Mouse (Mus musculus) hindbrain, embryonic 11.5 days (tissue): Measurements from ENCODE around the gene Scd2. TPM values are rescaled to one million over a fixed set of nuclear protein-coding genes. Genes with fewer than 3 reads are reported as not detected.

Experiments
- ATAC-seq: fragments of 200-750 bp; cut with Nextera tagmentation; 2 replicates; pipeline ENCODE4 v1.8.0; 2017; ENCODE audit warnings: mild to moderate bottlenecking, moderate TSS enrichment, moderate library complexity; ENCODE audit not compliant: low FRiP score
- DNase-seq: peaks from one replicate; pipeline ENCODE4 v3.0.0-alpha.2; 2015; ENCODE audit warnings: low spot score
- H3K27ac ChIP-seq: fragments of 300-500 bp; sonication (generic); 2 replicates; pipeline ENCODE4 v1.5.1; 2014; ENCODE audit warnings: mild to moderate bottlenecking, low read depth, low read length
- H3K27me3 ChIP-seq: fragments of 300-500 bp; sonication (generic); 2 replicates; pipeline ENCODE4 v1.6.1; 2014; ENCODE audit warnings: mild to moderate bottlenecking, low read length, moderate library complexity, mixed read lengths; ENCODE audit not compliant: control insufficient read depth, insufficient read depth
- H3K36me3 ChIP-seq: fragments of 300-500 bp; sonication (generic); 2 replicates; pipeline ENCODE4 v1.6.1; 2014; ENCODE audit warnings: mild to moderate bottlenecking, low read length, moderate library complexity, mixed read lengths; ENCODE audit not compliant: control insufficient read depth, insufficient read depth
- H3K4me1 ChIP-seq: fragments of 300-500 bp; sonication (generic); replicated peaks from 2 replicates; pipeline ENCODE4 v1.6.1; 2014; ENCODE audit warnings: low read length, mixed read lengths; ENCODE audit not compliant: control insufficient read depth, insufficient read depth
- H3K4me2 ChIP-seq: fragments of 300-500 bp; sonication (generic); replicated peaks from 2 replicates; pipeline ENCODE4 v1.6.1; 2014; ENCODE audit warnings: mild to moderate bottlenecking, low read depth, low read length
- H3K4me3 ChIP-seq: fragments of 300-500 bp; sonication (generic); 2 replicates; pipeline ENCODE4 v1.5.1; 2014; ENCODE audit warnings: low read depth, low read length
- H3K9ac ChIP-seq: fragments of 300-500 bp; sonication (generic); 2 replicates; pipeline ENCODE4 v1.6.1; 2014; ENCODE audit warnings: low read depth, low read length
- H3K9me3 ChIP-seq: fragments of 300-500 bp; sonication (generic); 2 replicates; pipeline ENCODE4 v1.6.1; 2016; ENCODE audit warnings: low read length; ENCODE audit not compliant: control insufficient read depth
- WGBS: fragments of 180-500 bp; shearing (Covaris S2); extraction: QIAGEN DNeasy Blood & Tissue Kit; methylation state at CpG from one replicate; pipeline ENCODE4 v1.1.7; 2014; 5-methylcytosine and 5-hydroxymethylcytosine counted together
- polyA plus RNA-seq: library from polyadenylated mRNA; unstranded; fragments of >200 nt; fragmentation: Nextera tagmentation; extraction: Ambion mirVana; gene quantifications from 2 replicates; pipeline ENCODE4 v1.2.1, GENCODE M21; 2014

Scd2 gene
- polyA plus RNA-seq, 1 experiment from 2014 or later = 314 TPM

DNA sequence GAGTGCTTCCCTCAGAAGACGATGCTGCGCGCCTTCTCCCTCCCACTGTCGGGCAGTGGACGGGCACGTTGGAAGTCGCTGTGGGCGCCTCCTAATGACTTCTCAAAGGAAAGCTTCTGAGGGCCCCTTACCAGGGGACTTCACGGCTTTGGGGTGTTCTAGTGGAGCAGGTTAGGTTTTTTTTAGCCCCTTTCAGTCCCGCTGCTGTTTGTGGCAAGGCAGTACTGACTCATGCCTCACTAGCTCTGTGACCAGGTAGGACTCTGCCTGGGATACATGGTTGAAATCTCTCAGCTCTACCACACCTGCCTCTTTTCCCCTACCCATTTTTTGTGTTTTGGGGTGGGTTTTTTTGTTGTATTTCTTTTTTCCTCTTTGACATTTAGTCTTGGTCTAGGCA, 10.9 kb downstream of the Scd2 start:
- WGBS = 87% methylated on average over 10 of the region's 10 CpGs
- H3K27me3 ChIP-seq = no peaks in the 10 kb centered on the region
- no peak overlapping the region for H3K4me3 ChIP-seq
- no peaks in the 10 kb centered on the region for H3K9me3 ChIP-seq
- H3K4me2 ChIP-seq = no peak overlapping the region
- no peak overlapping the region for H3K27ac ChIP-seq
- ATAC-seq (no peak), DNase-seq (no peak)
- H3K36me3 ChIP-seq = peaks cover 41% of the 10 kb centered on the region
- H3K4me1 ChIP-seq = peaks cover 3% of the 10 kb centered on the region; the same call in 1 of the 2 replicates
- H3K9ac ChIP-seq = no peak overlapping the region

DNA sequence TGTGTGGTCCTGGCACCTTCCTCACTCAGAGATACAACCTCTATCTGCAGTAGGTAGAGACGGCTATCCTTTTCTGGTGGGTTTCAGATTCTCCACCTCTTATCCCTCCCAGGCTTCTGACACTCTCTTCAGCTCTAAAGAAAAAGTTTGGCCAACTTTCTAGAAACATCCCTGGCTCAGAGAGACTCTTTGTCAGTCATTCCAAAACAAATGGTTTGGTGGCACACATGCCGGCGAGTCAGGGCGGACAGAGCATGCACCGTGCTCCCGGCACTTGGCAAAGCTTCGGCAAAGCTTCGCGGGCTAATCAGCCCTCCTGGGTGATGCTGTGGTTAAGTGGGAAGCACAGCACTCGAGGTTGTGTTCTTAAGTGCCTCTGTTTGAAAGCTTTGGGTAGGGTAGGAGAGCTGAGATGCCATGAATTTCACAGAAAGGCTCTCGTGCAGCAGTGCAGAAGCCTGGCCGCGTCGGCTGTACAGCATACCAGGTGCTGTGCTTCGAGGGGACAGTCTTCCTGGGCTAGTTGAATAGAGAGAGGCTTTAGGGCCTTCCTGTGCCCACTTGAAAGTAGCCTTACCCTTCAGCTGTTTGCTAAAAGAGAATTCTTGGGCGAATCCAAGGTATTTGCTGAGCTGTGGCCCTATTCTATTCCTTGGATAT, 11.5 kb downstream of the Scd2 start:
- no peaks in the 10 kb centered on the region for H3K9me3 ChIP-seq
- 94% methylated on average over 16 of the region's 16 CpGs for WGBS
- no peaks in the 10 kb centered on the region for H3K27me3 ChIP-seq
- no peak overlapping the region for H3K9ac ChIP-seq
- DNase-seq (no peak), ATAC-seq (no peak)
- H3K27ac ChIP-seq = no peak overlapping the region
- H3K36me3 ChIP-seq = peaks cover 38% of the 10 kb centered on the region
- no peak overlapping the region for H3K4me3 ChIP-seq
- H3K4me2 ChIP-seq = no peak overlapping the region
- H3K4me1 ChIP-seq = peaks cover 2% of the 10 kb centered on the region; the same call in 1 of the 2 replicates

DNA sequence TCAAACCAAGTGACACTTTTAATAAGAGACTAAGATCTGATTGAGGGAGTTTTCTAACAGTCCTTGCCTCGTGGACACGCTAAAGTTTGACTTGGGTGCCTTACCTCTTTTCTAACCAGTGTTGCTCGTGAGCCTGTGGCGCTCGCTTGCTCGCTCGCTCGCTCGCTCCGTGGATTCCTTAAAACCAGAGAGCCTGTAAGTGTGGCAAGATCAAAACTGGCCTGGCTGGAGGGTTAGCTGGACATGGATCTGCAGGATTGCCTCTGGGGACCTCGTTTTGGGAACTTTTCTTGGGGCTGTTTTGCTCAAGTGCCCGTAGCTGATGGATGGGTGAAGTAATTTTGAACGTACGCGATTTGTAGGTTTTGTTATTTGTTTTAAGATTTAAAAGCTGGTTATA, 12.2 kb downstream of the Scd2 start:
- H3K36me3 ChIP-seq = peaks cover 32% of the 10 kb centered on the region
- DNase-seq = no peak
- WGBS = 94% methylated on average over 15 of the region's 15 CpGs
- H3K4me3 ChIP-seq = no peak overlapping the region
- H3K9ac ChIP-seq = no peak overlapping the region
- no peak for ATAC-seq
- no peak overlapping the region for H3K4me2 ChIP-seq
- no peaks in the 10 kb centered on the region for H3K4me1 ChIP-seq
- no peaks in the 10 kb centered on the region for H3K27me3 ChIP-seq
- no peak overlapping the region for H3K27ac ChIP-seq
- no peaks in the 10 kb centered on the region for H3K9me3 ChIP-seq

DNA sequence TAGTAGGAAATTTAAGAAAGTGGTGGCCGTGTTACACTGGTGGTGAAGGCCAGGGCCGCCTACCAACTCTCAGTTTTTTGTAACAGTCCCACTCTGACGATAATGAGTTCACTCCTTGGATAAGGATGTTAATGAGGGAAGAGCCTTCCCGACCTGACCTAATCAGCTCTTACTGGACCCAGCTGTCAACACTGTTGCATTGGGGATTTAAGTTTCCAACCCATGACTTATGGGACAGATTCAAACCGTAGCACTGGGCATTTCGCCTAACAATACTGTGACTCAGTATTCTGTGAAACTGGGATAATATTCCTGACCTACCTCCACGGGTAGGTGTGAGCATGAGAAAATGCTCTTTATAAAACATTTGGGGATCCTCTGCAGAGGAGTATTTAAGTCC, 12.7 kb downstream of the Scd2 start:
- no peak overlapping the region for H3K9ac ChIP-seq
- no peaks in the 10 kb centered on the region for H3K9me3 ChIP-seq
- no peak overlapping the region for H3K27ac ChIP-seq
- H3K4me3 ChIP-seq = no peak overlapping the region
- no peaks in the 10 kb centered on the region for H3K27me3 ChIP-seq
- H3K36me3 ChIP-seq = peaks cover 32% of the 10 kb centered on the region
- H3K4me2 ChIP-seq = no peak overlapping the region
- DNase-seq = no peak
- ATAC-seq = no peak
- WGBS = 85% methylated on average over 7 of the region's 7 CpGs
- no peaks in the 10 kb centered on the region for H3K4me1 ChIP-seq

DNA sequence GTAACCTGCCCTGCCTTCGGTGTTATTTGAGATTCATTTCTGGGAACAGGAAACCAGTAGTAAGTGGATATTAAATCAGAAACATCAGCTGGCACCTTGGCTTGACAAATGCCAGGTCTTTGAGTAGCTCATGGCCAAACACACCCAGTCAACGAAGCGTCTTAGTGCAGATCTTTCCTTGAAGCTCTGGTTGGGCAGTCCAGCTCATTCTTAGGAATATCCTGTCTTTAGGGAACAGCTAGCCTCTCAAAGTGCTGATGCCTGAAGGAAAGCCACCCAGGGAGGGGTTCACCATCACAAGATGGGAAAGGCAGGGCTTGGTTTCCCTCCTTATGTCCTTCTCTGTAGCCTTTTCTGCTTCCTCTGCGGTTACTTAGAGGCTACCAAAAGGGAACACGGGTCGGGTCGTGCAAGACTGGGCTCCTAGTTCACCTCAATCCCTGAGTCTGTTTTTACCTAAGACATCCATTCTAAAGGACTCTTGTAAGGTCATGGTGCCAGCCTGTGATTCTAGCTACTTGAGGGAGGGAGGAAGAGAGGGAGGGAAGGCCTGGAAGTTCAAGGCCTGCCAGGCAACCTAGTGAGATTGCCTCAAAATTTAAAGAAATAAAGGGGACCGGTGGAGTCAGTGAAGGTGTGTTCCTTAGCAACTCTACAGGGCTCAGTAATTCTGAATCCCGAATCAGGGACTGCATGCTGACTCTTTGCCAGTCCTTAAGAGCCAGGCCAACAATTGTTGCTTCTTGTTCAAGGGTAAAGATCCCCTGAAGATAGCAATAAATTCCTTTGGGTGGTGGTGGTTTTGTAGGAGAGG, 13.8 kb downstream of the Scd2 start:
- DNase-seq = no peak
- Histone ChIP-seq H3K4me1 (no peaks in the 10 kb centered on the region), H3K27me3 (no peaks in the 10 kb centered on the region), H3K9me3 (no peaks in the 10 kb centered on the region), H3K36me3 (peaks cover 28% of the 10 kb centered on the region), H3K4me3 (no peak overlapping the region), H3K27ac (no peak overlapping the region), H3K4me2 (no peak overlapping the region), H3K9ac (no peak overlapping the region)
- 88% methylated on average over 9 of the region's 9 CpGs for WGBS
- ATAC-seq = no peak

DNA sequence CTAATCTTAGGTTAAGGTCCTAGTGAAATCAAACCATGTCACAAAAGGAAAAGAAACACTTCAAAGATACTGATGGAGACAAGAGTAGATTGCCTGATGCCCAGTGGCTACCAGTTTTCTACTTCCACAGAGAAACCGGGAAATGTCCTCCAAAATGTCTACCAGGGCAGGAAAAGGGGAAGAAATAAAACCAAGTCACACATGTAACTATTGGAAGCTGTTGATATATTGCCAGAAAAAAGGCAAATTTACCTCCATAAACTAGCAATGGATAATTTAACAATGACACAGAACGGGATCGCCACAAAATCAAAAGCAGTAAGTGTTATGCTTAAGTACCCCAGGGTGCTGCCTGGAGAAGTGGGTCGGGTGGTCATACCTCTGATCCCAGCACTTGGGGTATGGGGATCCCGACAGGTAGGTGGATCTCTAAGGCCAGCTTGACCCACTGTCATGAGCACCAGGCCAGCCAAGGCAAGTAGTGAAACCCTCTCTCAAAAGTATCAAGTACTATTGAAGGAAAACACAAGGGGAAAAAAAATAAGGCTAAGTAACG, 14.5 kb downstream of the Scd2 start:
- no peak overlapping the region for H3K9ac ChIP-seq
- H3K27ac ChIP-seq = no peak overlapping the region
- no peak overlapping the region for H3K4me3 ChIP-seq
- no peak overlapping the region for H3K4me2 ChIP-seq
- ATAC-seq (no peak), DNase-seq (no peak)
- no peaks in the 10 kb centered on the region for H3K27me3 ChIP-seq
- 86% methylated on average over 6 of the region's 6 CpGs for WGBS
- H3K4me1 ChIP-seq = no peaks in the 10 kb centered on the region
- H3K9me3 ChIP-seq = no peaks in the 10 kb centered on the region
- peaks cover 23% of the 10 kb centered on the region for H3K36me3 ChIP-seq

DNA sequence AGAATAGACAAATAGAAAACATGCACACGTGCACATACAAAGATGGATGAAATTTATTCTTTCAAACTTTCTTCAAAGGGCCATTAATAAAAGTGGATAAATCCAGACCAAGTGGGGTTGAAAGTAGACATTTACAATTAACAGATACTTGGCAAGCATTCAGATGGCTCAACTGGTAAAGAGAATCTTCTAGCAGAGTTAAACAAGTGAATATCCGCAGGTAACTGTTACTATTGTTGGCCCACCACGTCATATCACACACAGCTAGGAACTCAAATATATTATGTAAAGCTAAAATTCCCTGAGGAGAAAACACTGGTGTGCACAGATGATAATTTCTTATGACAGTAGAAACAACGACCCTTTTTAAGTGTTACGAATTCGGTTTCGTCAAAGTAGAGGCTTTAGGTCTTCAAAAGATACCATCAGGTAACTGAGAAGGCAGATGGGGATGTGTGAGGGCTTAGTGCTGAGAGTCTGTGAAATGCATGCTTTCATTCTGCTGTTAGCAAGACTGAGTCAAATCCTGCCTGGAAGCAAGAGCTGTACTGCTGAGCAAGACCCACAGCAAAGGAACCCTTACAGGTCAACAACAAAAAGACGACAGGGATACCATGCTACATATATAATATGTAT, 15.3 kb downstream of the Scd2 start:
- H3K36me3 ChIP-seq = peaks cover 17% of the 10 kb centered on the region
- WGBS = 90% methylated on average over 8 of the region's 8 CpGs
- H3K9ac ChIP-seq = no peak overlapping the region
- no peaks in the 10 kb centered on the region for H3K27me3 ChIP-seq
- H3K27ac ChIP-seq = no peak overlapping the region
- no peak overlapping the region for H3K4me3 ChIP-seq
- no peak for ATAC-seq
- H3K9me3 ChIP-seq = no peaks in the 10 kb centered on the region
- no peaks in the 10 kb centered on the region for H3K4me1 ChIP-seq
- DNase-seq = no peak
- no peak overlapping the region for H3K4me2 ChIP-seq

DNA sequence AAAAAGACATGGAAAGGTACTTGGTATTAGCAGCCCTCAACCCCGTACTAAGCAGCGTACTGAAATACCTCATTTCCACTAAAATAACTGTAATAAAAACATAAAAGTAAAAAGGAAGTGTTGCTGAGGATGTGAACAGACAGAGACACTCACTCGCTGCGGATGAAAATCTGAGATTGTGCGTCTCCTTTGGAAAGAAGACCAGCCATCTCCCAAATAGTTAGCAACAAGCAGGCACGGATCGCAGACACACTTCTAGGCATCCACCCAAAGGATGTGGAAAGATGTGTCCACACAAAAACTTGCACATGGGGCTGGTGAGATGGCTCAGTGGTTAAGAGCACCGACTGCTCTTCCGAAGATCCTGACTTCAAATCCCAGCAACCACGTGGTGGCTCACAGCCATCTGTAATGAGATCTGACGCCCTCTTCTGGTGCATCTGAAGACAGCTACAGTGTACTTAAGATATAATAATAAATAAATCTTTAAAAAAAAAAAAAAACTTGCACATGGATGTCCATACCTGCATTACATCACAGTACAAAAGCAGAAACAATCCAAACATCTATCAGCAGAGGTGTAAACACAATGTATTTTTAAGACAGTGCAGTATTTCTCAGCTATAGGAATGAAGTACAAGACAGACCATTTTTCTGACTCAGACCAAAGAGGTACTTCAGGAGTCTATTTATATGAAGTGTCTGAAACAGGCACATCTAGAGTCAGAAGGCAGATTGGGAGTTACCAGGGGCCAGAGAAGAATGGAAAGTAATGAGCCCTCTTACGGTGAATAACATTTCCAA, 16.1 kb downstream of the Scd2 start:
- Histone ChIP-seq H3K27me3 (no peaks in the 10 kb centered on the region), H3K27ac (no peak overlapping the region), H3K9me3 (no peaks in the 10 kb centered on the region), H3K9ac (no peak overlapping the region), H3K36me3 (peaks cover 10% of the 10 kb centered on the region; the same call in 1 of the 2 replicates), H3K4me2 (no peak overlapping the region), H3K4me1 (0 out of 2 replicates have a peak, but pooled peaks cover 3% of the 10 kb centered on the region), H3K4me3 (no peak overlapping the region)
- DNase-seq (no peak), ATAC-seq (no peak)
- WGBS = 85% methylated on average over 12 of the region's 12 CpGs
